Mouse (Mus musculus) liver, postnatal 0 days (tissue): Measurements from ENCODE around the gene Rassf4.

Source experiments
- CTCF ChIP-seq: sonication (generic); IDR thresholded peaks from 2 replicates; pipeline ENCODE4 v1.5.1; 2016; ENCODE audit warnings: antibody characterized with exemption, low read depth
- EP300 ChIP-seq: IDR thresholded peaks from 2 replicates; pipeline ENCODE4 v1.6.1; 2016; ENCODE audit warnings: antibody characterized with exemption, low read depth, mild to moderate bottlenecking

DNA sequence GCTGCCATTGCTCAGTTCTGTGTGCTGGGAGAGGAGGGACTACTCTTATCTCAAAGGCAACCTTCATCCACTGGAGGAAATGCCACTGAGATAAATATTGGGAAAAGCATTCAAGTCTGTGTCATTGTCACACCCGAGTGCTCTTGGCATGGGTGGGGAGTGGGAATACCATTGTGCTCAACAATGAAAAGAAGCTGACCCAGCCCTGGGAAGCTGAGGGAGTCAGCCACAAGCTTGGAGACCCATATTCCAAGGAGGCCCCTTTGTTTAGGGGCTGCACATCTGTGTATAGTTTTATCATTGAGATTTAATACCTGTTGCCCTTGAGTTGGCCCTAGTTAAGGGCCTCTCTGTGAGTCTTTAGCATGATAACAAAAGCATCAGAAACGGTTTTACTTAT is 34.1 kb downstream of the Rassf4 start:
- TF ChIP-seq EP300 = no peak
- no peak for TF ChIP-seq CTCF
